Mouse (Mus musculus): ENCODE measurements at regions not wholly inside any gene's neighbourhood (a gene's known extent, or its start where the extent isn't known, plus 50 kb on each side); places are given as distances from the start of the nearest gene placed in this dataset.
"Not testable (repeated sequence)": the region's sequence is repeated elsewhere in the genome, so short reads cannot be mapped to it uniquely, and the experiment has no call there.

DNA sequence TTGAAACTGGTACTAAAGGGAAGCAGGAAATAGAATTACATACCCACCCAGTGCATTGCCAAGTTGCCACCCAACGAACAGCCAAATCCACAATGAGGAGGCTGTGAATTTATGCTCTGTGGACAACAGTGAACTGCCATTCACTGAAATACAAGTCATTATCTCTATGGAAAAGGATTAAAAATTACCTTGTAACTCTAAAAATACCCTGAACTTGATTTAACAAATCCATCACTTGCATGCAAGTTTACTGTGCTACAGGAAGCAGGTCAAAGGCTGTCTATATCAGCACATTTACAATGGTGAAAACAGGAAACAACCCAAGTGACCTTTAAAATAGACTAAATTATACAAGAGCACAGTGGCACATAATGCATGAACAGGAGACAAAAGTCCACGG, 202.2 kb upstream of the Sema6d start:
- no peak for DNase-seq (ENCODE audit: low spot score in 2 of 2)

DNA sequence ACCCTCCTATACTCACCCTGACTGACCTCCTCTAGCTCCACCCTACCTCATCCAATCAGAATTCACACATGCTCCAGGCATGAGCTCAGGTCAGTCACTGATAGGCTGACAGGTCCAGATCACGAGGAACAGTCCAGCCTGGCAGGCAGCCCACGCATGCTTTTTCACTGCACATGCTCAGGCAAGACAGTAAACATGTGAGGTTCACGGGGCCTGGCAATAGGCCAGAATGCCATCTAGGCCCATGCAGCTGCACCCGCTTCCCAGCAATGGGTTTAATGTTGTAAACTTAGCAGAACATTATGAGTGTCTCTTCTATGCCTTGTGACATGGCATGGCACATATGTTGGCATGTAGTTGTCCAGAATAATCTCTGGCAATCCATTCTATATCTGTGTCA, 177.8 kb upstream of the Sema6d start:
- DNase-seq (ENCODE audit: low spot score in 2 of 2), result not testable (repeated sequence)

DNA sequence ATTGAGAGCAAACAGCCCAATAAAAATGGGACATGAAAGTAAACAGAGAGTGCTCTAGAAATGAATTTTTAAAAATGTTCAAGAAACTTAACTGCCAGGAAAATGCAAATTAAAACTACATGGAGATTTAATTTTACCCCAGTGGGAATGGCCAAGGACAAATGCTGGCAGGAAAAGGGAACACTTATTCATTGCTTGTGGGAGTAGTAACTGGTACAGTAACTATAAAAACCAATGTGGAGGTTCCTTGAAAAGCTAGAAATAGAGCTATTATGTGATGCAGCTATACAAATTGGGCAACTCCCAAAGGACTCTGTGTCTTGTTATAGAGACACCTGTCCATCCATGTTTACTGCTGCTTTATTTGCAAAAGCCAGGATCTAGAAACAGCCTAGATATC, 175.7 kb upstream of the Sema6d start:
- peak; percentile 35 to 37 for DNase-seq (ENCODE audit: low spot score in 2 of 2)

DNA sequence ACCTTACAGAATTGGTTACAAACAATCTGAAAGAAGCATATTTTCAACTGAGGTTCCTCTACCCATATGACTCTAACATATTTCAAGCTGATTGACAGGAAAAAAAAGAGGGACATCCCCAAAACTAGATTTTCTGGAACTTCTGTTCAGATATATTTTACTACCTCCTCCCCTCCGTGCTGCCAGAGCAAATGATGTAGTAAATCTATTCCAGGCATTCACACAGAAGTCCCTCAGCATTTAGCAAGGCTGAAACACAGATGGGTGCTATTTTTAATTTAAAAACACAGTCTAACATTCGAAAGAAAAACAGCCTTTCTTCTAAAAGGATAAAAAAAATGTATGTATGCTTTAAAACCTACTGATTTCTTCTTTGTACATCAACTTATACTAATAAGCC, 169.4 kb upstream of the Sema6d start:
- DNase-seq (ENCODE audit: low spot score in 2 of 2), result peak in 1 of 2 experiments; percentile 8

DNA sequence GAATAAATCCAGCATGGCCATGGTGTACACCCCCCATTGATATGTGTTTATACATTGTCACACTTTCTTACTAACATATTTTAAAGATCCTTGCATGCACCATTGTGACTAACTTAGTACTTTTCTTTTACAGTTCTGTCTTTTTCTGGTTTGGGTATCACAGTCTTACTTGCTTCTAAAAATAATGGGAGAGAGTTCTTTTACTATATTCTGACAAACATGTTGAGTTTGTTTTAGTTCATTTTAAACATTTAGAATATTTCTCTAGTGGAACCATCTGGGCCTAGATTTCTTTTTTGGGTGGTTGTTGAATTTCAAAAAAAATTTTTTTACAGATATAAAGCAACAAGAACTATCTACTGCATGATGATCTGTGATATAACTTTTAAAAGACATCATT, 161.7 kb upstream of the Sema6d start:
- no peak for DNase-seq (ENCODE audit: low spot score in 2 of 2)

DNA sequence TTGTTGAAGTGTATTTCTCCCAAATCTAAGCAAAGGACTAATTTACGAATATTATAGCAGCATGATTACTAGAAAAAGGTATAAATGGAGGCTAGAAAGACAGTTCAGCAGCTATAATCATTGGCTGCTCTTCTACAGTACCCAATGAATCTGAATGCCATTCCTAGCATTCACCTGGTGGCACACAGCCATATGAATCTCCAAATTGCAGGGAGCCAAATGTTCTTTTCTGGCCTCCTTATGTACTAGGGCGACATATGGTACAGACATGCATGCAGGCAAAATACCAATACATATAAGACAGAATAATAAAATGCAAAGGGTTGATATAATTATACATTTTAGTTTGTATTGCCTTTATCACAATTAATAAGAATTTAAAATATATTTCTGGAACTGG, 152.9 kb upstream of the Sema6d start:
- no peak for DNase-seq (ENCODE audit: low spot score in 2 of 2)

DNA sequence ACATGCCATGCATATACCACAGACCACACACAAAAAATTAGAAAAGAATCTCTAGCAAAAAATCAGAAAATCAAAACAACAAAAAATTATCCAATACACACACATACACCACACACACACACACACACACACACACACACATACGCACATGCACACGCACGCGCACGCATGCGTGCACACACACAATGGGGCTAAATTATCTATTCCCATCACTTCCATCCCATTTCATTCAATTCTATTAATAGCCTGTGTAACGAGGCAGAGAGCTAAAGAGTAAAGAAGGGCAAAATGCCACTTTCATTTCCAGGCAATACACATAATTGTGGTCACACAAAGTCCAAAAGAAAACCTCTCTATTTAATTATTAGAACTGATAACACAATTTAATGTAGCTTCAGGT, 126.2 kb upstream of the Sema6d start:
- no peak for DNase-seq (ENCODE audit: low spot score in 2 of 2)

DNA sequence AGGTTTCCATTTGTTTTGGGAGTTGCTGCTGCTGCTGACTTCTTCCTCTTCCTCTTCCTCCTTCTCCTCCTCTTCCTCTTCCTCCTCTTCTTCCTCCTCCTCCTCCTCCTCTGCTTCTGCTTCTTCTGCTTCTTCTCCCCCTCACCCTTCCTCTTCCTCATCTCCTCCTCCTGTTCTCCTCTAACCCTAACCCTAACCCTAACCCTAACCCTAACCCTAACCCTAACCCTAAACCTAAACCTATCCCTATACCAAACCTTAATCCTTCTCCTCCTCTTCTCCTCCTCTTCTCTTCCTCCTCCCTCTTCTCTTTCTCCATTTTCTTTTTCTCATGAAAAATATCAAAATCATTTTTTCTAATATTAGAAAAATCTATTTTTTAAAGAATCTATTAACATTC, 86.3 kb upstream of the Sema6d start:
- DNase-seq (ENCODE audit: low spot score in 2 of 2), result no peak

DNA sequence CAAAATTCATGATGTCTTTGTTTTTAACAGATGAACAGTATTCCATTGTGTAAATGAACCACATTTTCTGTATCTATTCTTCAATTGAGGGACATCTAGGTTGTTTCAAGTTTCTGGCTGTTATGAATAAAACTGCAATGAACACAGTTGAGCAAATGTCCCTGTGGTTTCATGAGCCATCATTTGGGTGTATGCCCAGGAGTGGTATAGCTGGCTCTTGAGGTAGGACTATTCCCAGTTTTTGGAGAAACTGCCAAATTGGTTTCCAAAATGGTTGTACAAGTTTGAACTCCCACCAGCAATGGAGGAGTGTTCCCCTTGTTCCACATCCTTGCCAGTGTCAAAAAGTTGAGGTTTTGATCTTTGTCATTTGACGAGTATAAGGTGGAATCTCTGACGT, 74.2 kb upstream of the Sema6d start:
- peak; percentile 2 to 4 for DNase-seq (ENCODE audit: low spot score in 2 of 2)

All from left cerebral cortex, adult 18-20 months (tissue).